Mouse (Mus musculus) naive thymus-derived CD4-positive, alpha-beta T cell, adult 2 months (primary cell): ENCODE data around the gene Mapk8ip1.

Source experiments
- DNase-seq: peaks from one replicate; pipeline ENCODE4 v3.0.0-alpha.2; 2011; ENCODE audit warnings: low read depth

Gene Mapk8ip1

DNA sequence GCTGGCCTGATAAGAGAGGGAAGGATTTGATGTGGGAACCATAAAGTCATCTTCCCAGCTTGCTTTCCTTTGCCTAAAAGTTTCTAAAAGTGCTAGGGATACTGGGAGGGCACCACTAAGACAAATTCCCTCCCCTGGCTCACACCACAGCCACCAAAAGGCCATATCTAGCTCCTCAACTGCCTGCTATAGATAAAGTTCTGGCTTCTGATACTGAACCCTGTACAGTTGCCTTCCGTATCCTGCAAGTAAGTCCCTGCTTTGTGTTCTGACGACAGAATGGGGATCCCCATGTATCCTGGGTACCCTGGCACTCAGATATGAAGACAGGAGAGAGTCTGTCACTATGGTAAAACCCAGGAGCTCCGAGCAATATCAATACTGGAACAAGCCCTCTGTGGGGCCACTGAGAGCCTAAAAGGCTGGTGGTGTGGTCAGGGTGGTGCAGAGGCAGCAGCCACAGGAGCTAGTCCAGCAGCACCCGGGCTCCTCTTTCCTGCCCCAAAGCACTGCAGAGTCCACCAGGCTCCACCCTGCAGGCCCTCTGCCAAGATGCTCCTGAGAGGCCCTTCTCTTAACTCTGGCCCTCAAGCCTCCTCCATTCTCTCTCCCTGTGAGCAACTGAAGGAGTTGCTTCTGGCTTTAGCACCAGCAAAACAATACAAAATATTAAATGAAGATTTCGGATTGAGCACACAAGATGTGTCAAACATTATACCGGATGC, 10.7 kb downstream of the Mapk8ip1 start:
- no peak for DNase-seq

DNA sequence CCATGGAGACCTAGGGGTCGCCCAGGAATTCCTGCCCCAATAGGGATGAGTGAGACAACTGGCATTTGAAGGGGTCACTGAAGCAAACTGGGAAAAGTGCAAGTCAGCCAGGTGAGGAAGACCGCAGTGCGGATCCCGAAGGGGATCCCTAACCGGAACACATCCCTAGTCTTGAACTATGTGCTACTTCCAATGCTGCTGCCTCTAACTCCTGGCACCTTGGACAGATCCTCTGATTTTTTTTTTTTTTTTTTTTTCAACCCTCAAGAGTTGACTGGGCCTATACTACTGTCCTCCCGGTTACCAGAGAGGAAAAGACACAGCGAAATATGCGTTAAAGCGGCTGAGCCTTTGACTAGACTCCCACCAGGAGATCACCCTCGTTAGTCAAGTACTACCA, 11.4 kb downstream of the Mapk8ip1 start:
- DNase-seq = no peak

DNA sequence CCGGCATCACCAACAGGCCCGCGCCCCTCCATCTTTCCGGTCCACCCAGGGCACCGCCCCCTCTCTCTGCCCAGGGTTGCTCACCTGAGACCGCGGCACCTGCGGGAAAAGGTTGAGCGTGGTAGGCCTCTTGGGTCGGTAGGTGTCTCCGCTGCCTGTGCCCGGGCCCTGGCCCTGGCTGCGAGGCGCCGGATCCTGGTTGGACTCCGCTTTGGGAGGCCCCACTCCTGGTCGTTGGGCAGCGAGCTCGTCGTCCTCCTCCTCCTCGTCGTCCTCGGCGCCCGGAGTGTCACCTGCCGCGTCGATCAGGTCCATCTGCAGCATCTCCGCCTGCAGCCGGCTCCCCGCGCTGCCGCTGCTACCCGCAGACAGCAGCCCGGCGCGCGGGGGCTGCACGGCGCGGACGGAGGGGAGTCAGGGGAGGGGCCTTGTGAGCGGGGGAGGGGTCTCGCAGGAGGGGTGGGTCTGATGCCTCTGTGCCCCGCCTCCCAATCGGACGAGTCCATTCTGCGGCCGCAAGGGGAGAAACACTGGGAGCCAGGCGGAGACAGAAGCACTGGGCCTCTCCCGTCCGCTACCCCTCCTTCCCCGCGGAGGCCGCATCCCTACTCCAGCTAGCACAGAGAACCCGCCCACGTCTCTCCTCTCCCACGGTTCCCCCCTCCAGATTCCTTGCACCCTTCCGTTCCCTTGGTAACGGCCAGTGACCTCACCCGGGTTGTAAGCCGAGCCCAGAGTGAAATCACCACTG, 12.0 kb downstream of the Mapk8ip1 start:
- DNase-seq = peak; percentile 58

DNA sequence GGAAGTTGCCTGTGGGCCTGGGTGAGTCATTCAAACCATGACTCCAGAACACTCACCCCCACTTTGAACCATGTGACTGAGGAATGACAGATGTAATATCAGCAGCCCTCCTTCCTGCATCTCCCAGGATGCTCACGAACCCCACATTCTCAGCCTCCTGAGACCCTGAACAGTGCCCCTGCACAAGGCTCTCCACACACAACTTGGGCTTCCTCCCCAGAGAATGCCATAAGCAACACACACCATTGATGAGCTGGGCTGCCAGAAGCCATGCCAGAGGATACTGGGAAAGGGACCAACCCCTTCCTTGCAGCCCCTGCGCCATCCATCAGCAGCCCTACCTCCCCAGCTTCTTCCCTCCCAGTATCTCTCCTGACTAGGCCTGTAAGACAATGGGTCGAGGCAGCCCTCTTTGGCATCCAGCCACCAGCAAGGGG, 13.0 kb downstream of the Mapk8ip1 start:
- no peak for DNase-seq

DNA sequence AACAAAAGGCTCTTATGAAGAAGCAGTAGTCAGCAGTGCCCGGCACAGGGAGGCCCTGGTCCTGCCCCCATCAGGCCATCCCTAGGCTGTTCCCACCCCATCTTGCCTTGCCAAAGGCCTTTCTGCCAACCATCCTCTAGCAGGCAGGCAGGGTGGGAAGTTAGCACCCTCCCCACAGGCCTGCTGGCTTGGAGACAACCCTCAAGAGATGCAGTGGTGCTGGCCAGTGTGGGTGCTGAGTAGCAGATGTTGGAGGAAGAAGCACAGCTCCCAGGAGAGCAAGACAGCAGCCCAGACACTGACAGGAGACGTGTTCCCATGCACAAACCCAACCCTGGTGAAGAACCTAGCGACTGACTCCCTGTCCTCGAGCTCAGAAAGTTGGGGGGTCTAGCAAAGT, 13.4 kb downstream of the Mapk8ip1 start:
- DNase-seq = no peak

DNA sequence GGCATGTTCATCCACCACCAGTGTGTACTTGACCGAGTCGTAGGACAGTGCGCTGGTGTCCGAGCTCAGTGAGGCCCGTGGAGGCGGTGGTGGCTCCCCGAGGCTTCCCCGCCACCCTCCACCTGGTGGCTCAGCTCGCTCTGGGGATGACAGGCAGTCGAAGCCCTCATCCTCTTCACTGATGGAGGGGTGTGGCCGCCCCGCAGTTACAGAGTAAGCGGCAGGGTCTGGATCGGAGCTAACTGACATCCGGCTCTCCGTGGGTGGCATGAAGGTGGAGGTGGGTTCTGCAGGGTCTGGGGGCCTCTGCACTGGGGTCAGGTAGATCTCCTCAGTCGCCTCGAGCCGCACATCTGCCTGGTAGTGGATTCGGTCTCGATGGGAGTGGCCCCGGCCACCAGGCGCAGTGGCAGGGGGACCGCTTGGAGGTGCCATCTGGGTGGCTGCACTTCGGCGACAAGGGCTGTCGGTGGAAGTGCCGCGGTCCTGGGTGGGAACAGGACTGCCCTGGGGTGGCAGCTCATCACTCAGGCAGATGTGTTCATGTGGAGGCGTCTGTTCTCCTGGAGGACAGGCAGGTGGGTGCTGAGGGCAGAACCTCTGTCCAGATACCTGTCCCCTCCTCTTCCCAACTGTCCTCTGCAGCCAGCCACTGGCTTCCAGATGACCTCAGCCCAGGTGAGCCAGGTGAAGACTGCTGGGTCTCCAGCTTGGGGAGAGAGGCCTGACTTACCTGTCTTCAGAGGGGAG, 14.1 kb downstream of the Mapk8ip1 start:
- DNase-seq = no peak

DNA sequence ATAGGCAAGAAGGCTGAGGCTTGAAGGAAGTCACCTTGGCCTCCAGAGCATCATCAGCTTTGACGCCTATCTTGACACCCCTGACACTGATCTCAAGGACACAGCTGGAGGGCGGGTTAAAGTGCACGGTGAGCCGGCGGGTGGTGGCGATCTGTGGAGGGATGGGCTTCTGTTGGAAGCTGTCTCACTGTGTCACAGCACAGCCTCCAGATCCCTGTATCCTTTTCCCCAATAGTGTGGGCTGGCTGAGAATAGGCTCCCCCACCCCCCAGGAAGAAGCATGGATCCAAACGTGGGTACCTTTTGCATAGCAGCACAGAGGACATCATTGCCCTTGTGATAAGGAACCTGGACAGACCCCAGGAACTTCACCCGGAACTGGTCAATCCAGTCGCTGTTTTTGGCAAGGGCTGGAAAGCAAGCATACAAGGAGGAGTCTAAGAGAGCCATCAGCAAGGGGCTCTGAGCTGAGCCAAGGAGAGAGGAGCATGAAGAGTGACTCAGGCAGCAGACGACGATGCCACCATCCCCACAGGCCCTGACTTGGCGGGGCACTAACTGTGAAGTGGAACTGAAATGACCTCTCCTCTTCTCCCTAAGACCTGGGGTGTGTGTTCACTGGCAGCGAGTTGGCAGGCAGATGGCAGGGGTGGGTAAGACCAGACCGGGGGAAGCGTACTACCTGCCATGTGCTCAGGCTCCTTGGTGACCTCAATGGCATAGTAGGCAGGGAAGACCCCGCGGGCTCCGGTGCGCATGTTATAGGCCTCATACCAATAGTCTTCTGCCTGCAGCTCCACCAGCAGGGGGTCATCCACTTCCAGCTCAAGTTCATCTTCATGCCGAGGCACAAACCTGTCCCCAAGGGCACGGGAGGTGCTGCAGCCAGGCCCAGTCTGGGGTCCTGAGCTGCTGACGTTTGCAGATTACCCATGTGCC, 15.7 kb downstream of the Mapk8ip1 start:
- DNase-seq = no peak

DNA sequence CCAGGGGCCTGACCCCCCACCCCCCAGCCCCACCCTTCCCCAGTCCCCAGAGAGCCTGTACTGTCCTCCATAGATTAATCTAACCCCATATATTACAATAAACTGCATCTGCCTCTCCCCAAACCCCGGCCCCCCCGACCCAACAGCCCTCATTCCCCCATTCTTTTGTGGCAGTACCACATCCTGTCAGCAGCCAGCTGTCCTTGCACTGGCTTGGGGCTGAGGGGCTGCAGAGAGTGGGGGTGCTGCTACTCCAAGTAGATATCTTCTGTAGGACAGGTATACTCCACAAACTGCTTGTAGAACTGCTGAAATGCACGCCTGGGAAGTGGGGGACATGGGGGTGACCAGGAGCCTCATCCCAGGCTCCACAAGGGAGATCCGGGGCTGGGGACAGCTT, 17.0 kb downstream of the Mapk8ip1 start:
- DNase-seq = no peak

DNA sequence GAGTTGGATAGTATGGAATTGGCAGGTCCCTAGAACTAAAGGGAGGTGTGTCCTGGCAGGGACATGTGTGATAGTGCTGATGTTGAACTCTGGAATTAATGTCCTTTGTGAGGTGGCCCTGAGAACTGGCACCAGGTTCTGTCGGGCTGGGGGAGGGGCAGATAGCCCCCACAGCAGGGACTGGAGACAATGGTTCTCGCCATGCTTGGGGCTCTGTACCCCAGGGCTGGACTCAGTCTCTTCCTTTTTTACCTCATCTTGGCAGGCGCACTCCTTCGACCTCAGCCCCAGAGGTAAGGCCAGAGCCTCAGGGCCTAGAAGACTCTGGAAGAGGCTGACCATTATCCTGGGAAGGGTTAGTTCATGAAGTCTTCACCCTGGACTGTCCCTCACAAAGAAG, 18.3 kb downstream of the Mapk8ip1 start:
- DNase-seq = no peak

DNA sequence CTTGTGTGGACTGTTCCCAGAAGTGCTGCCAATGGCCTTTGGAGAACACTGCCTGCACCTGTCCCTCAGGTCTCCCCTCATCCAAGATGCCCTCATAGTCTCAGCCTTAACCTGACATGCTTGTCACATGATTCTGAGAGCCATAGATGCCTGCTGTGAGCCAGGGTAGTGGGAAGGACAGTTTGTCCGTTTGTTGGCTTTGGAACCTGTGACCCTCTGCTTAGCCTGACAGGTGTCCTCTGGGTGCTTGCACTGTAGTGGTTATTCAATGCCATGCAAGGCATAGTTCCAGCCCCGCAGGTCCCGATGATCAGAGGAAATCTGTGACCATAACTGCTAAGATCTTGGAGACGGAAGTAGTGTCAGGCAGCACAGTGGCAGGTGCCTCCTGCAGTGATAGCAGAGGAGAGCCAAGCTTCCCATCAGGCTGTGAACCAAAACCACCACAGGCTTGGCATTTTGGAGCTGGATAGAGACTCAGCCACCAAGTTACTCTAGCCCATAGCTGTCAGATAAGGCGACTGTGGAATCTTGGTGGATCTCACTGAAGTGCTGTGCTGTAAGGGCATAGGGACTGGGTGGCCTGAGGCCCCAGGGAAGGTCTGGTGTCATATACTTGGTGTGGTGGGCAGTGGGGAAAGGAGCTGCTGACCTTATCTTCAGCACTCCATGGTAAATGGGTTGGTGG, 19.0 kb downstream of the Mapk8ip1 start, which contains the start of gene 1700029I15Rik:
Gene 1700029I15Rik (plus strand): TSS at position 638 of the 688 bp plus-strand sequence.
- DNase-seq = no peak

DNA sequence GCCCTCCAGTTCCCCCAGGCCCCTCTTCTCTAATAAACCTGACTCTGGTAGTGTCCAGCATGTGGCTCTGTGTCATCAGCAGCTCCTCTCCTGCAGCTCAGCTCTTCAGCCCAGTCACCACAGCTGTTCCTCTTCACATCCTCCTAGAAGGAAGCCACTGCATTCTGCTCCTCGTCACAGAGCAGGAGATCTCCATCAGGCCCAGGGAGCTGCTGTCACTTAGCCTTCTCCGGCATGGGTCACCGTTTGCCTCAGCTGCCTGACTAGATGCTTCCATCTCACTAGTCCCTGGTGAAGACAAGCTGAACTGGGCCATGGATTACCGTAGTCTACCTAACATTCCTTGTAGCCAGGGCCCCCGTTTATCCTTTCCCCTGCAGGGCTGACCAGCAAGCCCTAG, 19.9 kb downstream of the Mapk8ip1 start:
- DNase-seq = no peak

DNA sequence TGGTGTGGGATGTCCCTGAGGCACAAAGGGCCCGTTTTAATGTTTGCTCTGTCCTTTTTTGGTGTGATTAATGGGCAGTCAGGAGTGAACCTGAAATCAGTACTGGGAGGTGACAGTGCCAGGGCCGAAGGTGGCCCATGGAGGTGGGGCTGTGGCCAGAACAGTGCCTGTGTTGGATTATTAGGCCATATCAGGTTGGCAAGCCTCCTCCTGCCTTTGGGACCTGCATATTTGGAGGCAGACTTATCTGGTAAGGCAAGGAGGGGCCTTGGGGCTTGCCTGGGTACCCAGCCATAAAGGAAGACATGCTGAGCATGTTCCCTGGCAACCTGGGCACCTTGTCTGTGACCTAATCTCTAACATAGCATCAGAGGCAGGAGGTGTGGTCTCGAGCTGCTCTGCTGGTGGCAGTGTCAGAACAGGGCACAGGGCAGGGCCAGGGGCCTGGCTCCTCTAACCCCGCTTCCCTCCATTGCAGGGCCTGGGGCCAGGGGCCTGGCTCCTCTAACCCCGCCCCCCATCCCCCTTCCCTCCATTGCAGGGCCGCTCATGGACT, 20.5 kb downstream of the Mapk8ip1 start:
- DNase-seq = no peak

DNA sequence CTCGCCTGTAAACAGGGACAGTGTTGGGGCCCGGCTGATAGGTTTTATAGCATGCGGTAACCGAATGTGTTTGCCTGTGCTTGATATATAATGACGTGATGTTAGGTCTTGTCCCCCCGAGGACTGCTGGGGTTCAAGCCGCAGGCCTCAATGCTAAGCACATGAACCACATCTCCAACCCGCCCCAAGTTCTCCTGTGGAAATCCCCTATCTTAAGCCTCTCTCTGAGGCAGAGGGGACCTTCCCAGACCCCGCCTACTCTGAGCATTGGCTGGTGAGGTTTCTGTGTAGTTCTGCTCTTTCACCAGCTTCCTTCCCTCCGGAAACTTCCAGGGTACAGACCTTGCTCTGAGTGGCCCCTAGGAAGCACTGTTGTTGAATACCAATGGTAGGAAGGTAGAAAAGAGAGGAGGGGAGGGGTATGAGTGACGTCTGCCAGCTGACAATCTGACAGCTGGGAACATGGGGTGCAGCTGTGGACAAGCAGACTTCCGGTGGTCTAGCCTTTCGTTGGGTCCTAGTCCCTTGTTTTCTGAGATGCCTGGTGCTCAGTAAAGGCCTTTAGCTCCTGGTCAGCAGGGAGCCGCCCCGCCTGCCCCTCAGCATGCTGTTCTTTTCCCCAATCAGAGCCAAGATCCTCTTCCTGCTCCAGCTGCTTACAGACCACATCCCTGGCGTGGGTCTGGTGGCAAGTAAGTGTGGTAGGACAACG, 21.1 kb downstream of the Mapk8ip1 start:
- no peak for DNase-seq

DNA sequence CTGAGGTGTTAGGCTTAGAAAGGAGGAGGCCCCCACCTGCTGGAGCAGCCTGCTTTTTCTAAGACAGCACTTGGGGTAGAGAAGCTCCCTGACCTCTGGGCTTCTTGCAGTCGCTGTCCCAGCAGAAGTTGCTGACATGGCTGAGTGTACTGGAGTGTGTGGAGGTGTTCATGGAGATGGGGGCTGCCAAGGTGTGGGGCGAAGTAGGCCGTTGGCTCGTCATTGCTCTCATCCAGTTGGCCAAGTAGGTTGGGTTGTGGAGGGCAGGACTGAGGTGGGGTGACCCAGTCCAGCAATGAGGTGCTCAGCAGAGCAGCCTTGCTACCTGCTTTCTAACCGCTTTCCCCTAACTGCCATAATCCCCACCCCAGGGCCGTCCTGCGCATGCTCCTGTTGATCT, 23.7 kb downstream of the Mapk8ip1 start:
- no peak for DNase-seq

DNA sequence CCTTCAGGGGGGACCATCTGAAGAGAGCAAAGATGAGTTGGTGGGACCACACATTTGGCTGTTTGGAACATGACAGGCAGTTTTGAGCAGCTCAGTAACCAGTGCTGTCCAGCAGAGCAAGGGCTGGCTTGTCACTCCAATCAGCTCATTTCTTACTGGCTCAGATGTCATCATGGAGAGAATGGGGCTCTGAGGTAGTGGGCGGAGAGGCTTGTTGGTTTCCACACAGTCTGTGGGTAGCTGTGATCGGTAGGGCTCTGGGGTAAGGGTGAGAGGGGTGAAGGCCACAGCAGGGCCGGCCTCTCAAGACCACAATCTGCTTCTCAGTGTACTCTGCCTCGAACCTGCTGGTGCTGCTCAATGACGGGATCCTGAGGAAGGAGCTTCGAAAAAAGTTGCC, 24.8 kb downstream of the Mapk8ip1 start:
- no peak for DNase-seq

DNA sequence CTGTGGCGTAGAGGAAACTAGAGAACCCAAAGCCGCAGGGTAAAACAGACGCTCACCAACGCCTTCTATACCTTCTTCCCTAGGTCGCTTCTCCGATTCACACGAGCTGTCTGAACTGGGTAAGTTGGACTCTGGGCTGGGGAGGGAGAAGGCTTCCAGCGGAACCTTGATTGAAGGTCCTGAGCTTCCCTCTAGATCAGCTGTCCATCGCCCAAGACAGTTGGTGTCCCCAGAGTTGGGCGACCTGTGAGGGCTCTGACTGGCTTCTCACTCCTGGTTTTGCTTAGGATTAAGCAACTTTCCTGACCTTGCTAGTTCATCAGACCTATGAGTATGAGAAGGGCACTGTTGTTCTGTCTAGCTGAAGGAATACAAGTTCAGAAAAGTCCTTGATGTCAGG, 25.3 kb downstream of the Mapk8ip1 start:
- DNase-seq = peak; percentile 35

DNA sequence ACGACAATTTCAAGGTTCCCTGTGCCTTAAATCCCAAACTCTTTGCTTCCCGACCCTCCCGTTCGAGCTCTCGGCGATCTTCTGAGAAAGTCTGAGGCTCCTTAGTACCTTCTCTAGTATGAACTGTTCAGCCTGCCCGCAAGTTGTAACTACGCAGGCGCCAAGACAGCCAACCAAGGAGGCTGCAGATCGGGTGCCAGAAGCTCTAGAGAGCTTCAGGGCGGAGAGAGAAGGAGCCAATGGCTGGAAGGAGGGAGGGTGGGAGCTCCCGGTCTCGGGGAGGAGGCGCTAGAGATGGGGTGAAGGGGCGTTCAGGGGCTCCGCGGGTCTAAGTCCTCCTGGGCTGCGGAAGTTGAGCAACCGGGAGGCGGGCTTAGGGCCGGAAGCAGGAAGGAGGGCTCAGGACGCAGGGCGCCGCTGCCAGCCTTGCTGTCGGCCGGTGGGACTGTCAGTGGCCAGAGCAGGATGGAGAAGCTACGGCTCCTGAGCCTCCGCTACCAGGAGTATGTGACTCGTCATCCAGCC, 25.9 kb downstream of the Mapk8ip1 start:
- DNase-seq = peak; percentile 96

DNA sequence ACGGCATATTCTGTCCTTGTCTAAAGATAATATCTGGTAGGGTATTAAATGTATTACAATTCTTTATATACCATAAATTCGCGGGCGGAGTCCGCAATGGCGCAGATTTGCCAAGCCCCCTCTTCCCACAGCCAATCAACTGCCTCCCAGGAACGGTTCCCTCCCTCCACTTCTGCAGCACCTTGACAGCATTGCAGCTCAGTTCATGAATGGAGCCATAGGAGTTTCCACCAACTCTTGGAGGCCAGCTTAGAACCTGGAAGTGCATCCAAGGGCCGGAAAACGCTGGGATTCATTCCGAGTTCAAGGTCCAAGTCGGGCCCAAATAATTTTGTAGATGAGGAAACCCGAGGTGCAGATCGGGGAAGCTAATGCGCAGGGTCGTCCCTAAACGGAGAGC, 26.5 kb downstream of the Mapk8ip1 start, which contains the start of the genes Pex16 and Large2:
Gene Pex16 (plus strand): TSS at position 163 of the 400 bp plus-strand sequence.
Gene Large2 (minus strand): TSS at position 356 of the 400 bp plus-strand sequence.
- DNase-seq = peak; percentile 66

DNA sequence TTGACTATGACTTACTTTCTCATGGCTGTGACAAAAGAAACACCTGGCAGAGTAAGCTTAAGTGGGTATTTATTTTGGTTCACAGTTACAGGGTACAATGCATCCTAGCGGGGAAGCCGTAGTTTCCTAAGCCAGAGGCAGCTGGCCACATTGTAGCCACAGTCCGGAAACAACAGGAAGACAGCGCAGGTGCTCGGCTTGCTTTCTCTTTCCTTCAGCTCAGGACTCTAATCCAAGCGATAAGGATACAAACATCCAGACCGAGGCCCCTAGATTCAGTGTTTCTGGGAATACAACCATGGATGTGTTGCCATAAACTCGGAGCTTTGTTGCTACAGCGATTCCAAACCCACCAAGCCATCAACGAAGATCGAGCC, 27.6 kb downstream of the Mapk8ip1 start:
- DNase-seq = peak; percentile 39
